Mouse (Mus musculus): ENCODE measurements around the gene Mroh2a. TPM values are rescaled to one million over a fixed set of nuclear protein-coding genes. Genes with fewer than 3 reads are reported as not detected.
"Not testable (repeated sequence)": the region's sequence is repeated elsewhere in the genome, so short reads cannot be mapped to it uniquely, and the experiment has no call there.

The Mroh2a gene
- total RNA-seq, 2 experiments from 2014 or later: 0.06 to 0.20 TPM

DNA sequence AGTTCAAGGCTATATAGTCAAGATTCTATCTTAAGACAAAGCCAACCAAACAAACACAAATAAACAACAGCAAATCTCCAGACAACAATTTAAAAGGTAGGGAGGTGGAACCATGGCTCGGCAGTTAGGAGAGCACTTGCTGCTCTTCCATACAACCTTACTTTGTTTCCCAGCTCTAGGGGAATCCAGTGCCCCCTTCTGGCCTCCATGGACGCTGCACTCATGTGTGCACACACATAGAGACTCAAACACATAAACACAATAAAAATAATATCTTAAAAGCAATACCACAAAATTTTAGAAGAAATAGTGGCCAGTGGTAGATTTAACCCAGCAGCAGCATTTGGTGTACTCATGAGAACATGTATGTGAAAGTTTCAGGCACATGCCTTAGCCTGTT lies 9.6 kb upstream of the Mroh2a start:
- peak in 1 of 2 experiments; percentile 42 for DNase-seq (ENCODE audit: extremely low spot score in 1 of 2, low spot score in 2 of 2)
- intact Hi-C loops (cut with DNase I): no loop called here

DNA sequence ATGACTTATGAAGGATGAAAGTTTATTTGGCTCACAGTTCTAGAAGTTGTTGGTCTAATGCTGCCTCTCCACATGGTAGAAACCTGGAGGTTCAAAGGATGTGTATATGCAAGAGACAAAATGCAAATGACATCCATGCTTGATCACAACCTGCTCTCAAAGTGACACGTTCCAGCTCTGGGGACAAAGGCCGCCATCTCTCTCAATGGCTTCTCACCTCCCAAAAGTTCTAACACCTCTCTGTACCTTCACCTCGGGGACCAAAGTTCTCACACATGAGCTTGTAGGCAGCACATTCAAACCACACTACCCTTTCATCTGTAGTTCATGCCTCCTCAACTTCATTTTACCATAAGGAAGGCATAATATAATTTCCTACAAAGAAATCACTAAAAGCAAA lies 9.2 kb upstream of the Mroh2a start:
- intact Hi-C loops (cut with DNase I): no loop called here
- DNase-seq (ENCODE audit: extremely low spot score in 1 of 2, low spot score in 2 of 2): peak in 1 of 2 experiments; percentile 15

DNA sequence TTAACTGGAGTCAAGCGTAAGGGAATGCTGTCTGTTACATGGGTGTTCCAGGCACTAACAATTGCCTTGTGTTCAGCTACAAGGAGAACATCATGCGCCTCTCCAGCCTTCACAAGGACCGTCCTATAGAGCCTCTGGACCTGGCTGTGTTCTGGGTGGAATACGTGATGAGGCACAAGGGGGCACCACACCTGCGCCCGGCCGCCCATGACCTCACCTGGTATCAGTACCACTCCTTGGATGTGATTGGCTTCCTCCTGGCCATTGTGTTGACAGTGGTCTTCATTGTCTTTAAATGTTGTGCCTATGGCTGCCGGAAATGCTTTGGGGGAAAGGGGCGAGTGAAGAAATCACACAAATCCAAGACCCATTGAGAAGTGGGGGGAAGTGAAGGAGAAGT lies 8.7 kb upstream of the Mroh2a start:
- intact Hi-C loops (cut with DNase I): no loop called here
- peak in 1 of 2 experiments; percentile 51 for DNase-seq (ENCODE audit: extremely low spot score in 1 of 2, low spot score in 2 of 2)

DNA sequence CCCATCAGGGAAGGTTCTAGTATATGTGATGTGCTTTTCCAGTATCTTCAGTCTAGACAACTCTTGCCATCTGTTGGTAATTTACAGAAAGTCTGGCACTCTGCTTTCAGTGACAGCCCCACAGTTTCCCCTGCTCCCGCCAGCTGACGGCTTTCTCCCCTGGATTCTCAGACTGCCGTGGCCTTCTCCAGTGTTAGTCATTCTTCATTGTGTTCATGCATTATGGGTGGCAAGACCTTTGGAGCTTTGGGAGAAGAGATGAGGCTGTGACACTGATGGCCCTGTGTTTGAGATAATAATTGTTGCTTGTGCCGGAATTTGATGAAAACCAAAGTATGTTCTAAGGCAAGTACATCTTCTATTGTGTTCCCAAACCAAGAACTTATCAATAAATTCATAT lies 8.2 kb upstream of the Mroh2a start:
- intact Hi-C loops (cut with DNase I): no loop called here

DNA sequence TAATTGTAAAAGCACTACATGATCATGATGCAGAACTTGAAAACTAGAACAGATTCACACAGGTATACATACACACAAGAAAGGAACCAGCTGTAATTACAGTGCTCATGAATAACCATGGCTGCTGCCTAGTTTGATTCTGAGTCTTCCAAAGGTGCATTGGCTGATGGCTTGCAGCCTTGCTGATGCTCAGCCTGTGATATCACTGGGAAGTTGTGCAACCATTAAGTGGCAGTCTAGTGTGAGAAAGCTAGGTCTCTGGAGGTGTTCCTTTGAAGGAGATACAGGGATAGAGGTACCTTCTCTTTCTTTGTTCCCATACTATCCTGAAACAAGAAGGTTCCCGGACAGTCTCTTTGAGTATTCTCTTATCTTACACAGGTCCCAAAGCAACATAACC lies 7.7 kb upstream of the Mroh2a start:
- DNase-seq (ENCODE audit: extremely low spot score in 1 of 2, low spot score in 2 of 2): peak in 1 of 2 experiments; percentile 16
- intact Hi-C loops (cut with DNase I): no loop called here

More for the DNA sequence above, 8.2 kb upstream of the Mroh2a start:
- DNase-seq (ENCODE audit: extremely low spot score in 1 of 2, low spot score in 2 of 2): peak in 1 of 2 experiments; percentile 17

DNA sequence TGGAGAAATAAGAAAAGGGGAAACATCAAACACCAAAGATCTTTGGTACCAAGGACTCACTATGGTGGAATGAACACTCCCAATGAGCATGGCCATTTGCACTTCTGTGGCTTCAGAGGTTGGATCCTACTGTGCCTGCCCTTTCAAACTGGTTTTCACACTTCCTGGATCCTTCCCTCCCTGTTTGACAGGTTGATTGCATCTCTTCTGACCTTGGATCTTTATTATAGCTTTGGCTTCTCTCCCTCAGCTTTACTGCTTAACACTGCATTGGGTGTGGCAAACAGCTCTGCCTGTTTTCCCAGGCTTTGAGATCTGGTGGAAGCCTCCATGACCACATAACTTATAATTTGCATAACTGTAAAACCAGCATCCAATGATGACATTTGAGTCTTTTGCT lies 6.5 kb upstream of the Mroh2a start:
- DNase-seq (ENCODE audit: extremely low spot score in 1 of 2, low spot score in 2 of 2): peak in 1 of 2 experiments; percentile 14
- intact Hi-C loops (cut with DNase I): no loop called here

DNA sequence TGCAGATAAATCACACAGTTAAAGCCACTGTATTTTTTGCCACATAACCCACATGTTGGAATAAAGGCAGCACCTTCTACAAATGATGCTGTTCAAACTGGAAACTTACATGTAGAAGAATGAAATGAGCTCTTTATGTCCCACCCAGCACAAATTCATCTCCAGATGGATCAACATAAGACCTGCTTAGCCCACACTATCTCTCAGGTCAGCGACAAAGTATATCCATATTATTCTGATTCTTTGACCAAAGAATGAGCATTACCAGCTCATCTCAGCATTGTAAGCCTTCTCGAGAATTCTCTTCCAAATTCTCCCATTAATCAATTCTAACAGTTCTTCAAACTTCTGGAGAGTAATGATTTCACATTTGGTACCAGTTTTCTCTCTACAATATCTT lies 4.6 kb upstream of the Mroh2a start:
- intact Hi-C loops (cut with DNase I): no loop called here
- DNase-seq (ENCODE audit: extremely low spot score in 1 of 2, low spot score in 2 of 2): no peak

DNA sequence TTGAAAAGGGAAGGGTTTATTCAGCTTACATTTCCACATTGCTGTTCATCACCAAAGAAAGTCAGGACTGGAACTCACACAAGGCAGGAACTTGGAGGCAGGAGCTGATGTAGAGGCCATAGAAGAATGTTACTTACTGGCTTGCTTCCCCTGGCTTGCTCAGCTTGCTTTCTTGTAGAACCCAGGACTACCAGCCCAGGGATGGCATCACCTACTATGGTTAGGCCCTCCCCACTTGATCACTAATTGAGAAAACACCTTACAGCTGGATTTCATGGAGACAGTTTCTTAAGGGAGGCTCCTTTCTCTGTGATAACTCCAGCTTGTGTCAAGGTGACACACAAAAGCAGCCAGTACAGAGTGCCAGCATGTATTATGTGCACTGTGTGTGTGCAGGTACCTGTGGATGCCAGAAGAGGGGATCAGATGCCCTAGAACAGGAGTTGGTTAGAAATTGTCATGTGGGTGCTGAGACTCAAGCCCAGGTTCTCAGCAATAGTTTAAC lies 3.7 kb upstream of the Mroh2a start:
- DNase-seq (ENCODE audit: extremely low spot score in 1 of 2, low spot score in 2 of 2): peak in 1 of 2 experiments; percentile 18
- intact Hi-C loops (cut with DNase I): not testable (repeated sequence)

DNA sequence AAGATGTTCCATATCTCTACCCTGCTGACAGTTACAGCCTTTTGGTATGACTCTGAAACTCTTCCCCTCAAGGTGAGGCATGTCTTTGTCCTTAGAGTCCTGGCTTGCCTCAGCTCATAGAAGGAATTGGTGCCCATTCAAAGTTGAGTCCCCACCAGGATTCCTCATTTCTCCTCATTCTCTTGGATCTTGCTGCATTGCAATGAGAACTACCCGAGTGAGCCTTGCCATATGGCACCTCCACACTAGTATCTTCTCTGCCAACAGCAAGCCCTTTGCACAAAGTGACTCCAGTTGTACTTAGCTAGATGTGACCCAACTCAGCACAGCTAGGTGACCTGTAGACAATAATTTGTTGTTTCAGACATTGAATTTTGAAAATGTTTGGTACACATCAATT lies 3.2 kb upstream of the Mroh2a start:
- intact Hi-C loops (cut with DNase I): no loop called here
- peak in 1 of 2 experiments; percentile 27 for DNase-seq (ENCODE audit: extremely low spot score in 1 of 2, low spot score in 2 of 2)

DNA sequence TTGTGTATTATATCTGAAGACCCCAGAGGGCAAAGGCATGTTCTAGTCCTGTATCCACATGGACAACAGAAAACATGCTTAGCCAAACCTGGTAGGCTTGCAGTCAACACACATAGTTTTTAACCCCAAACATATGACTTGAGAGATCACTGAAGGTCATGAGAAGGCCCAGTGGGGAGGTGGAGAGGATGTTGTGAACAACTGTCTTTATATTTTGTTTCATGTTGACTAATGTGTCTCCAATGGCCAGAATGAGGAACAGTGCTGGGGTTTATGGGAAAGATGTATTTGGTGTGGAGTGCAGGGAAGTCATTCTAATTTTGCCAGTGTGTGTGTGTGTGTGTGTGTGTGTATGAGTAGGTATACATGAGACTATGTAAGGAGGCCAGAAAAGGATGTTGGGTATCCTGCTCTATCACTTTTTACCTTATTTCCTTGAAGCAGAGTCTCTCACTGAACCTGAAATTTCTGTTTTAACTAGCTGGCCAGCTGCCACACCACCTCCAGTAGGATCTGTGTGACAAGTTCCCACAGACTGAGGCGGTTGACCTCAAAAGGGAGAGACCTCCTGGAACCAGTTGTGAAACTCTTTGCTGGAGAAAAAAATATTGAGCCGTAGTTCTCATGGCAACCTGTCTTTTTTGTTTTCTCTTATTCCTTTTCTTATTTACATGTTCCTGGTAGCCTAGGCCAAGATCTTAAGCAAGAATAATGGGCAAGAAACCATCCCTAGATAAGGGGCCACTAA lies 2.6 kb upstream of the Mroh2a start:
- intact Hi-C loops (cut with DNase I): no loop called here
- DNase-seq (ENCODE audit: extremely low spot score in 1 of 2, low spot score in 2 of 2): peak in 1 of 2 experiments; percentile 38

DNA sequence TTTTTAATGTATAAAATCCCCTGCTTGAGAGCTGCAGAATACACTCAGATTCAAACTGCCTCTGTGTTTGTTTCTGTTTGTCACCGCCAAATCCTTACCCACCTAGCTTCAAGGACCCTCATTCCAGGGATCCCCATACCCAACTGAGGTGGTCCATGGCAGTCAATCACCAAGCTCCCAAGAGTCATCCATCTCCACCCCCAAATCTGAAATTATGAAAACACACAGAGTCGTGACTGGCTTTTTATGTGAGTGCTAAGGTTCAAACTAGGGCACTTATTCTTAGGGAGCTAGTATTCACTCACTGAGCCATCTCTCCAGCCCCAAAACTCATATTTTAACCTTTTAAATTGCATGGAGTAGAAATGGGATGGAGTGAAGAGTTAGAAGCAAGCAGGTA lies 1.5 kb upstream of the Mroh2a start:
- intact Hi-C loops (cut with DNase I); DNase-seq (ENCODE audit: extremely low spot score in 1 of 2, low spot score in 2 of 2): not testable (repeated sequence)

DNA sequence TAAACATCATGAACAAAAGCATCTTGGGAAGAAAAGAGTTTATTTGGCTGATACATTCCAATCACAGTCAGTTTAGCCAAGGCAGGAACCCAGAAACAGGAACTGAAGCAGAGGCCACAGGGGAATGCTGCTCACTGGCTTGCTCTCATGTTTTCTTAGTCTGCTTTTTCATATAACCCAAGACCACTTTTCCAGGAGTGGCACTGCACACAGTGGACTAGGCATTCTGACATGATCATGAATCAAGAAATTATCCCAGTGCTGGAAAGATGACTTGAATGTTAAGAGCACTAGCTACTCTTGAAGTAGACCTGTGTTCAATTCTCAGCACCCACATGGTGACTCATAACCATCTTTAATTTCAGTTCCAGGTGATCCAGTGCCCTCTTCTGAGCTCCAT lies 1.0 kb upstream of the Mroh2a start:
- intact Hi-C loops (cut with DNase I): no loop called here
- no peak for DNase-seq (ENCODE audit: extremely low spot score in 1 of 2, low spot score in 2 of 2)

DNA sequence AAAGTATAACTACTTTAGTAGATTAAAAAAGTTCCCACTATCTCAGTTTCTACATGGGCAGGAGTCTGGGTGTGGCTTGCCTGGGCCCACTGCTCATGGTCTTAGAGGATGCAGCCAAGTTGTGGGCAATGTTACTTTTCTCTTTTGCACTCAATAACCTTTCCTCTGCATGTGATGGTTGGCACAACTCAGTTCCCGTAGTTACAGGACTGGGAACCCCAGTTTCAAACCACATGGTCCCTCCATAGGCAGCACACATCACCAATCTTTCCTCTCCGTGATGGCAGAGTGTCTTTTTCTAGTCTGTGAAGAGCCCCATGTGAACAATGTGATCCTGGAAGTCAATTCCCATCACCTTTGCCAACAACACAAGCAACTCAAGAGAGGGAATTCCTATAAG lies 696 bp downstream of the Mroh2a start:
- DNase-seq (ENCODE audit: extremely low spot score in 1 of 2, low spot score in 2 of 2): peak in 1 of 2 experiments; percentile 17
- intact Hi-C loops (cut with DNase I): no loop called here

DNA sequence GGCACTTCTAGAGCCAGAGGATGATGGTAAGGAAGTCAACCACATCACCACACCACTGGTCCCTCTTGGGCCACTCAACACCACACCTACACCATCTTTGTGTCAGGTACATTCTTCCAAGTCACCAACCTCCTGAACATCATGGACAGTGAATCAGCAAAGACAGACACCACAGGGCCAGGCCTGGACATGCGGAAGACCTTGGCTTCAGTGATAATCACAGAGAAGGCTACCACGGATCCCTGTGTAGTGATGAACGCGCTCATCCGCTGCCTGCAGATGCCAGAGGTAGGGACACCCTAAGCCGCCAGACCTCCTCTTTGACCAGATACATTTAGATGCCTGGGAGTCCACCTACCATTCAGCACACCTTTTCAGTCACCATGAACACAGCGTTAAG lies 1.3 kb downstream of the Mroh2a start:
- DNase-seq (ENCODE audit: extremely low spot score in 1 of 2, low spot score in 2 of 2): peak in 1 of 2 experiments; percentile 45
- intact Hi-C loops (cut with DNase I): no loop called here

DNA sequence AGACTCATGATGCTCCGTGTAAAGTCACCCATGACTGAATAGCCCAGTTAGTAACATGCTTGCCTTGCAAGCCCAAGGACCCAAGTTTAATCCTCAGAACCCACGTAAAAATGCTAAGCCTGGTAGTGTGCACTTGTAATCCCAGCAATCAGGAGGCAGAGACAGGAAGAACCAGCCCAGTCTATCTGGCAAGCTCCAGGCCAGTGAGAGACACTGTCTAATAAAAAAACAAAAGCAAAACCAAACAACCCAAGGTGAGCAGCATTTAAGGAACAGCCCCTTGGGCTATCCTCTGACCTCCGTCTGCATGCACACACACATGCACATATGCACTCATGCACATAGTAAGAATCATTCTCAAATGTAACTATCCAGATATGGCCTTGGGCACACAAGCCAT lies 2.8 kb downstream of the Mroh2a start:
- DNase-seq (ENCODE audit: extremely low spot score in 1 of 2, low spot score in 2 of 2): no peak
- intact Hi-C loops (cut with DNase I): no loop called here

DNA sequence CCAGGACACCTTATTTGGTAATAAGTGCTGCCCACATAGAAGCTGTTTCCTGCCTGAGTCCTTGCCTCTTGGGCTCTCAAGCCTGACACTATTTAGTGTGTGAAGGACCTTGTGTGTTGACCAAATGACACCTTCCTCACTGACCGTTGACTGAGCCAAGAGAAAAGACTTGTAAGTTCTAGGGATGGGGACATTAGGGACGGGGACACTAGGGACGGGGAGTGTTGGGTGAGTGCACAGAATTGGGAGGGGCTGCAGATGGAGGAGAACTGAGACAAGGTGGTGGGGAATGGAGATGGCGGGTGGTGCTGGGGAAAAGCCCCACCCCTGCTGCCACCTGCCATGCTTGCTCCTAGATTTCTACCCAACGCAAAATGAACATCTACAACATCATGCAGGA lies 3.2 kb downstream of the Mroh2a start:
- intact Hi-C loops (cut with DNase I): no loop called here
- DNase-seq (ENCODE audit: extremely low spot score in 1 of 2, low spot score in 2 of 2): peak in 1 of 2 experiments; percentile 60

DNA sequence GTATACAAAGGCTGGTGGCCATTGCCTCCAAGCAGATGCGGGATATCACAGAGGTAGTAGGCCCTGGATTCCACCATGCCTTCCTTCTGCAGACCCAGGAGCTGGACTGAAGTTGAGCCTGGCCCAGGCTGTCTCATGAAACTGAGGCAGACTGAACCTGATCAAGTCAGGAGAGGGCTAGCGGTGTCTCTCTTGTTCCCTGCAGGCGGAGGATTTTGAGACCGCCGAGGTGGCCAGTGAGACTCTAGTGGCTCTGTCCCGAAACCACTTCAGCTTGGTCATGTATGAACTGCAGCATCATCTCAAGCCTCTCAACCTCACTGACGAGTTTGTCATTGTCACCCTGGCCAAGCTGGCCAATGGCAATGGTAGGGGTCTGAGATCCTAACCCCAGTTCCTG lies 3.6 kb downstream of the Mroh2a start:
- intact Hi-C loops (cut with DNase I): no loop called here
- DNase-seq (ENCODE audit: extremely low spot score in 1 of 2, low spot score in 2 of 2): peak in 1 of 2 experiments; percentile 38

DNA sequence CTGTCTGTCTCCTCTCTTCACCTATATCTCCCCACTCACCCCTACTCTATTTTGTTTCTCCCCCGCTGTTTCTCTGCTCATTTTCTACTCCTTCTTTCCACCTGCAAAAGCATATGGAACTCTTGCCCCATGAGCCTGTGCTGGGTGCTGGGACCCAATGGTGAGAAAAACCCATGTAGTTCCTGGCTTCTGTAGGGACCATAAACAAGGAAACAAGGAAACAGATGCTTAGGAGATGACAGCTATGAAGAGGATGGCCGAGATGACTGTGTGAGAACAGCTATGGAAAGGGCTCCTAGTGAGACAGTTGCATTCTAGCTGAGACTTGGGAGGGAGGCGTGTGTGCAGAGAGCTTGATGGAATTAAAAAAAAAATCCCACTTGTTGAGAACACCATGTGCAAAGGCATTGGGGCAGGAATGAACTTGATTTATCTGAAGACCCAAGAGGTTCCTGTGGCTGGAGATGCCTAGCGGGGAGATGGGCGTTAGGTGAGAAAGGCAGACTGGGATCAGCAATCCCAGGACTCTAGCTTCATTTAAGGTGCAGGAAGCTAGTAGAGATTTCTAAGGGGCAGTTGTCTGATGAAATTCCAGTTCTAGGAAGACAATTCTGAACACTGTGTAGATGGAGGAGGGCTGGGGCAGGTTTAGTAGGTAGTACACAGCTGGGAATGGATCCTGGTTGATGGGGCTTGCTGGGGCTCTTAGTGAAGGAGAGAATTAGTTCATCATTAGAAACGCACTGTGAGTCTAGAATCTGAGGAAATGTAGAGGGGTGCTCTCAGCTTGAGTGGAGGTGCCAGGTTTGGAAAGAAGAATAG lies 4.4 kb downstream of the Mroh2a start:
- peak in 1 of 2 experiments; percentile 30 for DNase-seq (ENCODE audit: extremely low spot score in 1 of 2, low spot score in 2 of 2)
- intact Hi-C loops (cut with DNase I): no loop called here

DNA sequence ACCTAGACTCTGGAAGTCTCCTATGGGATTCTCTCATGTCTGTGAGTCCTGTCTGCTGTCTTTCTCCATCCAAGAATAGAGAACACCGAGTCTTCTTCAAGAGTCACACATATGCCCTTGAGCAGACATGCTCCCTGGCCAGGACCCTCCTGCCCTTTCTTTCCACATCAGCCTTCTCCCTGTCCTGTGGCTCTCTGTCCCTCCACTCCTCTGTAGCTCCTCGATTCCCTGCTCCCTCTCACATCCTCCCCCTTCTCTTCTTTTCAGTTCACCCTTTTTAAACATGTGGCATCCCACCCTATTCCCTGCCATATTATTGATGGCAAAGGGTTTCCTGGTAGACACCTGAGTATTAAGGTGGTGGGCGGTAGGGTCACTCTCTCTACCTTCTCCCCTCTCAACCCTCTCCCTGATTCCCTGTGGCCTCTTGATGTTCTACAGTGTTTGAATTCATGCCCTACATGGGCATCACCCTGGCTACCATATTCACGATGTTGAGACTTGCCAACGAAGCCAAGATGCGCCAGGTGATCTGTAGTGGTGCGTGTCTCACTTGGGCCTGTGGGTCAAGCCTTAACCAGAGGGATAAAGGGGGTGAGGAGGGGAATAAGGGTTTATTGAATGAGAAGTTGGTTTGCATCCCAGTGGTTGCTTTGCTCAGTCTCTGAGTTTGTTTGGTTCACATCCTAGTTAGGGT lies 5.2 kb downstream of the Mroh2a start:
- peak in 1 of 2 experiments; percentile 39 for DNase-seq (ENCODE audit: extremely low spot score in 1 of 2, low spot score in 2 of 2)
- intact Hi-C loops (cut with DNase I): no loop called here

All from left cerebral cortex, postnatal 10 days (tissue).